Mouse (Mus musculus): ENCODE data around the gene Kif6. TPM values are rescaled to one million over a fixed set of nuclear protein-coding genes. Genes with fewer than 3 reads are reported as not detected.

The Kif6 gene
- polyA plus RNA-seq, 1 experiment = not detected

GRCm38 (mm10) chr17:49671921-49672339 is 57.0 kb downstream of the Kif6 start:
- no peak overlapping the region for H3K4me3 ChIP-seq (replicated peaks; ENCODE audit: control insufficient read depth, low read depth, low read length)
- H3K4me1 ChIP-seq (ENCODE audit: control insufficient read depth, insufficient read depth, low read length) = no peaks in the 10 kb centered on the region
- no peak for TF ChIP-seq POLR2A (IDR thresholded peaks at IDR 0.05; ENCODE audit: borderline replicate concordance, control insufficient read depth, low read depth, low read length)
- no peak for TF ChIP-seq CTCF (IDR thresholded peaks at IDR 0.05; ENCODE audit: control insufficient read depth, insufficient read depth, low read length)
- 75% methylated on average over 6 of the region's 6 CpGs for WGBS
- H3K27ac ChIP-seq (ENCODE audit: control insufficient read depth, insufficient read depth, low read depth, low read length, poor library complexity) = no peak overlapping the region

GRCm38 (mm10) chr17:49672421-49672820 is 57.5 kb downstream of the Kif6 start:
- TF ChIP-seq POLR2A (IDR thresholded peaks at IDR 0.05; ENCODE audit: borderline replicate concordance, control insufficient read depth, low read depth, low read length) = no peak
- no peak for TF ChIP-seq CTCF (IDR thresholded peaks at IDR 0.05; ENCODE audit: control insufficient read depth, insufficient read depth, low read length)
- WGBS = 84% methylated on average over 5 of the region's 5 CpGs
- Histone ChIP-seq H3K4me1 (ENCODE audit: control insufficient read depth, insufficient read depth, low read length) (no peaks in the 10 kb centered on the region), H3K27ac (ENCODE audit: control insufficient read depth, insufficient read depth, low read depth, low read length, poor library complexity) (no peak overlapping the region), H3K4me3 (replicated peaks; ENCODE audit: control insufficient read depth, low read depth, low read length) (no peak overlapping the region)

GRCm38 (mm10) chr17:49675629-49676028 is 60.7 kb downstream of the Kif6 start:
- TF ChIP-seq CTCF (IDR thresholded peaks at IDR 0.05; ENCODE audit: control insufficient read depth, insufficient read depth, low read length) = no peak
- no peak for TF ChIP-seq POLR2A (IDR thresholded peaks at IDR 0.05; ENCODE audit: borderline replicate concordance, control insufficient read depth, low read depth, low read length)
- 80% methylated on average over 4 of the region's 4 CpGs for WGBS
- H3K4me3 ChIP-seq (replicated peaks; ENCODE audit: control insufficient read depth, low read depth, low read length) = no peak overlapping the region
- no peaks in the 10 kb centered on the region for H3K4me1 ChIP-seq (ENCODE audit: control insufficient read depth, insufficient read depth, low read length)
- no peak overlapping the region for H3K27ac ChIP-seq (ENCODE audit: control insufficient read depth, insufficient read depth, low read depth, low read length, poor library complexity)

- TF ChIP-seq CTCF (IDR thresholded peaks at IDR 0.05; ENCODE audit: control insufficient read depth, insufficient read depth, low read length) (no peak), POLR2A (IDR thresholded peaks at IDR 0.05; ENCODE audit: borderline replicate concordance, control insufficient read depth, low read depth, low read length) (no peak)
- 79% methylated on average over 8 of the region's 8 CpGs for WGBS
- Histone ChIP-seq H3K27ac (ENCODE audit: control insufficient read depth, insufficient read depth, low read depth, low read length, poor library complexity) (no peak overlapping the region), H3K4me3 (replicated peaks; ENCODE audit: control insufficient read depth, low read depth, low read length) (no peak overlapping the region), H3K4me1 (ENCODE audit: control insufficient read depth, insufficient read depth, low read length) (no peaks in the 10 kb centered on the region)
These were observed 66.5 kb downstream of the Kif6 start for GRCm38 (mm10) chr17:49681410-49681809.

GRCm38 (mm10) chr17:49684146-49684545 is 69.2 kb downstream of the Kif6 start:
- H3K27ac ChIP-seq (ENCODE audit: control insufficient read depth, insufficient read depth, low read depth, low read length, poor library complexity) = no peak overlapping the region
- H3K4me3 ChIP-seq (replicated peaks; ENCODE audit: control insufficient read depth, low read depth, low read length) = no peak overlapping the region
- WGBS = 30% methylated on average over 2 of the region's 2 CpGs
- no peaks in the 10 kb centered on the region for H3K4me1 ChIP-seq (ENCODE audit: control insufficient read depth, insufficient read depth, low read length)
- TF ChIP-seq POLR2A (IDR thresholded peaks at IDR 0.05; ENCODE audit: borderline replicate concordance, control insufficient read depth, low read depth, low read length) = no peak
- no peak for TF ChIP-seq CTCF (IDR thresholded peaks at IDR 0.05; ENCODE audit: control insufficient read depth, insufficient read depth, low read length)

GRCm38 (mm10) chr17:49690607-49691454 is 75.9 kb downstream of the Kif6 start:
- TF ChIP-seq CTCF (IDR thresholded peaks at IDR 0.05; ENCODE audit: control insufficient read depth, insufficient read depth, low read length) (no peak), POLR2A (IDR thresholded peaks at IDR 0.05; ENCODE audit: borderline replicate concordance, control insufficient read depth, low read depth, low read length) (no peak)
- Histone ChIP-seq H3K27ac (ENCODE audit: control insufficient read depth, insufficient read depth, low read depth, low read length, poor library complexity) (no peak overlapping the region), H3K4me1 (ENCODE audit: control insufficient read depth, insufficient read depth, low read length) (no peaks in the 10 kb centered on the region), H3K4me3 (replicated peaks; ENCODE audit: control insufficient read depth, low read depth, low read length) (no peak overlapping the region)
- 80% methylated on average over 10 of the region's 10 CpGs for WGBS

- H3K27ac ChIP-seq (ENCODE audit: control insufficient read depth, insufficient read depth, low read depth, low read length, poor library complexity) = no peak overlapping the region
- H3K4me3 ChIP-seq (replicated peaks; ENCODE audit: control insufficient read depth, low read depth, low read length) = no peak overlapping the region
- no peaks in the 10 kb centered on the region for H3K4me1 ChIP-seq (ENCODE audit: control insufficient read depth, insufficient read depth, low read length)
- TF ChIP-seq CTCF (IDR thresholded peaks at IDR 0.05; ENCODE audit: control insufficient read depth, insufficient read depth, low read length) (no peak), POLR2A (IDR thresholded peaks at IDR 0.05; ENCODE audit: borderline replicate concordance, control insufficient read depth, low read depth, low read length) (no peak)
- 79% methylated on average over 9 of the region's 9 CpGs for WGBS
These were observed 76.5 kb downstream of the Kif6 start for GRCm38 (mm10) chr17:49691455-49691805.

- TF ChIP-seq CTCF (IDR thresholded peaks at IDR 0.05; ENCODE audit: control insufficient read depth, insufficient read depth, low read length) = no peak
- no peak for TF ChIP-seq POLR2A (IDR thresholded peaks at IDR 0.05; ENCODE audit: borderline replicate concordance, control insufficient read depth, low read depth, low read length)
- 75% methylated on average over 5 of the region's 5 CpGs for WGBS
- Histone ChIP-seq H3K4me1 (ENCODE audit: control insufficient read depth, insufficient read depth, low read length) (no peaks in the 10 kb centered on the region), H3K27ac (ENCODE audit: control insufficient read depth, insufficient read depth, low read depth, low read length, poor library complexity) (no peak overlapping the region), H3K4me3 (replicated peaks; ENCODE audit: control insufficient read depth, low read depth, low read length) (no peak overlapping the region)
These were observed 78.3 kb downstream of the Kif6 start for GRCm38 (mm10) chr17:49693206-49693605.

Measured in bone marrow, adult 2 months (tissue).